Mouse (Mus musculus) pancreas, adult 10 weeks (tissue): ENCODE data around the gene Psmb9. TPM values are rescaled to one million over a fixed set of nuclear protein-coding genes. Genes with fewer than 3 reads are reported as not detected.

ENCODE experiments used
- polyA plus RNA-seq: library from polyadenylated mRNA; stranded (reverse); fragments of 350-450 nt; fragmentation: Illumina TruSeq; extraction: RNeasy Lipid Tissue Mini Kit (QIAGEN cat#74804); gene quantifications from one replicate; pipeline ENCODE4 v1.2.3, GENCODE M21; 2015; ENCODE audit warnings: low read depth, low replicate concordance; ENCODE audit not compliant: insufficient read depth

Gene Psmb9
- polyA plus RNA-seq: 9.2 TPM

GRCm38 (mm10) chr17:34187261-34187916 is at the start of gene Psmb9, which contains the start of gene Tap1:
Gene Psmb9 (minus strand): TSS chr17:34187764.
Gene Tap1 (plus strand): TSS chr17:34187553.

GRCm38 (mm10) chr17:34203444-34203843 is 15.9 kb upstream of the Psmb9 start, which contains the start of gene Tap2:
Gene Tap2 (plus strand): TSS chr17:34203527.

GRCm38 (mm10) chr17:34196941-34197894 is 9.7 kb upstream of the Psmb9 start, which contains the start of gene Psmb8:
Gene Psmb8 (plus strand): TSS chr17:34197721.

DNA sequence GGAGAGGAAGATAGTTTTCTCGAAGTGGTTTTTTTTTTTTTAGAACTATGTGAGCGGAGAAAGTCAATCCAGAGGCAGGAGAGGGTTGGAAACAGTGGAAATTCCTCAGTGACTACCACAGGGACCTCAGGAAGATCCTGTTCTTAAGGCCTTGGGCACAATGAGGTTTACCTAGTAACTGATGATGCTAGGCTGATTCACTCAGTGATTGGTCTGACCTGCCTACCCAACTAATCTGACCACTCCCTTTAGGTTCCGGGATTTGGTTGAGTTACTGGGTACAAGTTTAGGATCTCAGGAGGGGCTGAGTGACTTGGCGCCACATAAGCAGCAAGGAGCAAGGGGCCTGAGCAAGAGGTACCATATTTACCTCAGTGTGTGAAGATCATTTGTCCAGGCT is 34.6 kb downstream of the Psmb9 start, which contains the start of gene H2-DMb1:
TSS of gene H2-DMb1 (plus strand) at position 150 of the 400 bp plus-strand sequence.

GRCm38 (mm10) chr17:34143033-34143432 is 44.5 kb downstream of the Psmb9 start, which contains the start of gene H2-DMb2:
Gene H2-DMb2 (plus strand): TSS chr17:34143307.

Other genes starting within 250 kb of the Psmb9 start
- 33.2 TPM for gene Pfdn6, start 247.4 kb downstream of the Psmb9 start, polyA plus RNA-seq
- gene Wdr46, start 247.1 kb downstream of the Psmb9 start, polyA plus RNA-seq: 3.8 TPM
- gene B3galt4, start 236.3 kb downstream of the Psmb9 start, polyA plus RNA-seq: 2.8 TPM
- gene Vps52, start 232.0 kb downstream of the Psmb9 start, polyA plus RNA-seq: 12.3 TPM
- gene Rps18, start 231.8 kb downstream of the Psmb9 start, polyA plus RNA-seq: 762 TPM
- gene H2-K1, start 187.4 kb downstream of the Psmb9 start, polyA plus RNA-seq: 424 TPM
- 14.0 TPM for gene Ring1, start 163.1 kb downstream of the Psmb9 start, polyA plus RNA-seq
- 55.1 TPM for gene H2-Ke6, start 159.7 kb downstream of the Psmb9 start, polyA plus RNA-seq
- 42.1 TPM for gene Slc39a7, start 156.1 kb downstream of the Psmb9 start, polyA plus RNA-seq
- gene Rxrb, start 156.0 kb downstream of the Psmb9 start, polyA plus RNA-seq: 19.4 TPM
- 1.9 TPM for gene Col11a2, start 148.3 kb downstream of the Psmb9 start, polyA plus RNA-seq
- gene H2-Oa, start 95.4 kb downstream of the Psmb9 start, polyA plus RNA-seq: not detected
- gene H2-DMa, start 68.2 kb downstream of the Psmb9 start, polyA plus RNA-seq: 2.6 TPM
- gene Brd2, start 65.1 kb downstream of the Psmb9 start, polyA plus RNA-seq: 51.9 TPM
- gene H2-DMb2, start 44.5 kb downstream of the Psmb9 start, polyA plus RNA-seq: 1.9 TPM
- gene H2-DMb1, start 34.7 kb downstream of the Psmb9 start, polyA plus RNA-seq: 7.8 TPM
- 6.3 TPM for gene Tap1, start 211 bp downstream of the Psmb9 start, polyA plus RNA-seq
- 13.8 TPM for gene Psmb8, start 10.0 kb upstream of the Psmb9 start, polyA plus RNA-seq
- gene Tap2, start 15.8 kb upstream of the Psmb9 start, polyA plus RNA-seq: 9.1 TPM
- gene H2-Ob, start 51.1 kb upstream of the Psmb9 start, polyA plus RNA-seq: 2.1 TPM
- gene H2-Ab1, start 69.9 kb upstream of the Psmb9 start, polyA plus RNA-seq: 44.7 TPM
- 56.9 TPM for gene H2-Aa, start 100.1 kb upstream of the Psmb9 start, polyA plus RNA-seq
- gene H2-Eb1, start 118.1 kb upstream of the Psmb9 start, polyA plus RNA-seq: 37.0 TPM
- gene H2-Eb2, start 137.9 kb upstream of the Psmb9 start, polyA plus RNA-seq: not detected
- not detected for gene Btnl2, start 167.1 kb upstream of the Psmb9 start, polyA plus RNA-seq
- not detected for gene Btnl1, start 189.4 kb upstream of the Psmb9 start, polyA plus RNA-seq
- gene BC051142, start 211.1 kb upstream of the Psmb9 start, polyA plus RNA-seq: 4.2 TPM